Mouse (Mus musculus) adrenal gland, postnatal 10 days (tissue): Measurements from ENCODE around the gene Cd4. TPM values are rescaled to one million over a fixed set of nuclear protein-coding genes. Genes with fewer than 3 reads are reported as not detected.
"Not testable (repeated sequence)": the region's sequence is repeated elsewhere in the genome, so short reads cannot be mapped to it uniquely, and the experiment has no call there.

ENCODE experiments used
- DNase-seq: peaks from one replicate; pipeline ENCODE4 v3.0.0; 2021; ENCODE audit warnings: mixed read lengths
- total RNA-seq, 2 experiments: library from RNA; stranded (reverse); gene quantifications; 2 replicates each; pipeline ENCODE4 v1.2.3; 2021

The Cd4 gene
- total RNA-seq, 2 experiments from 2014 or later = 3.8 to 4.0 TPM

DNA sequence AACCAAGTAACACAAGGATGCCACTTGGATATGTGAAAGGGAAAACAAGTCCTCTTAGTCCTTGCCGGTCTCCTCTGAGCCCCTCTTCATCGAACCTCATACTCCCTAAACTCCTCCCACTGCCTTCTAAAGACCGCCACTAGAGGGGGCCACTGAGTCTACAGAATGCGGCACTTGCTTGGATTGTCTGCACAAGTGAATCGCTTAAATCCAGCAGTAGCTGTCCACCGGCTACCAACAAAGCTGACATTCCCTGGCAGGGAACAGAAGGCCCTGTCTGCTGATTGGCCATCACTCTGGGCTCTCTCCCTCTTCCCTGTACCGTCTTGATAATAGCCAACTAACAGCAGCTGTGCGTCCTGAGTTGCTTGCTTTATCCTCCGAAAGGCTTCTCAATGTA is 40.7 kb downstream of the Cd4 start:
- DNase-seq = peak; percentile 95

- DNase-seq = no peak
Measured at GRCm38 (mm10) chr6:124840241-124841167, 47.5 kb downstream of the Cd4 start, which contains the start of gene Gnb3. TSS of gene Gnb3 (minus strand) at chr6:124840275.

DNA sequence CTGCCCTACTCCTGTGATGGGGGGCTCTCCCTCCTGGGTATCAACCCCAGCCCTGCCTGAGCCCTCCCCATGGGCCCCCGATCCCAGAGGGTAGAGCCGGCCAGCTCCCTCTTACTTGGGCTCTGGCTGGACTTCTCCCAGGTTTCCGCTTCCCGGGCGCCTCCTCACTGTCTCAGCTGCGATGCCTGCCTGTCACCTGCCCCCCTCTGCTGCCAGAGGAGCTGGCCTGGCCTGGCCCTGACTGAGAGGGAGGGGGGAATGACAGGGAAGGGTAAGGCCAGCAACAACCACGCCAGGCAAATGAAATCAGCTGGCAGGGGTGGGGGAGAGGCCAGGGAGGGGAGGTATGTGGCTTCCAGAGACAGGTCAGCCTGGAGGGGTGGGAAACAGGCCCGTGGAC is 48.2 kb downstream of the Cd4 start:
- peak; percentile 48 for DNase-seq

DNA sequence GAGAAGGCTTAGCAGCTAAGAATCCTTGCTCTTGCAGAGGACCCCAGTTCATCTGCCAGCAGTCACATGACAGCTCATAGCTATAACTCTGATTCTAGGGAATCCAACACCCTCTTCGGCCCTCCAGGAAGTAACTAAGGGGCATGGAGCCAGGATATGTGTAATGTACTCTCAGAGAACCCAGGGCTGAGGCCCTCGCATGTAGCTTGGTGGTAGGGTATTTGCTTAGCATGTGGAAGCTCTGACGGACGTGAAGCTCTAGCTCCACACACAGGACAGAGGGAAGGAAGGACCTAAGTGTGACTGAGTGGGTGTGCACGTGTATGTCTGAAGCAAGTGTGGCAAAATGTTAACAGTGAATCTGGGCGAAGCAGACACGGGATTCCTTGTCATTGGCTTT is 51.6 kb downstream of the Cd4 start:
- no peak for DNase-seq

GRCm38 (mm10) chr6:124835531-124835930 is 52.5 kb downstream of the Cd4 start:
- DNase-seq = no peak

GRCm38 (mm10) chr6:124834512-124835081 is 53.4 kb downstream of the Cd4 start:
- no peak for DNase-seq

DNA sequence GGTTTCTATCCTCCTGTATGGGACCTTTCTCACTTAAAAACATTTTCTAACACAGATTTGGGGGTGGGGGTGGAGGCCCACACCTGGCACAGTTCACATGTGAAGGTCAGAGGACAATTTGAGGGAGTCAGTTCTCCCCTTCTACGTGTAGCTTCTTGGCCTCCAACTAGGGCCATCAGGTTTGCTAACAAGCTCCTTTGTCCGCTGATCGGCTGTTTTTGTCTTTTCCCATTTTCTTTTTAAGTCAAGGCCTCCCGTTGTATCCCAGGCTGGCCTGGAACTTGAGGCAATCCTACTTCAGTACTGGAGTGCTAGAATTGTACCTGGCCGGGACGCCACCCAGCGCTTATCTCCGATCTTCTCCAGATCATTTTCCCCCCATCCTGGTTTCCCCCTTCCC is 56.4 kb downstream of the Cd4 start:
- no peak for DNase-seq

- not testable (repeated sequence) for DNase-seq
Measured at GRCm38 (mm10) chr6:124831199-124831598, 56.8 kb downstream of the Cd4 start.

- DNase-seq = peak; percentile 95
Measured at GRCm38 (mm10) chr6:124829799-124830700, 58.0 kb downstream of the Cd4 start.

DNA sequence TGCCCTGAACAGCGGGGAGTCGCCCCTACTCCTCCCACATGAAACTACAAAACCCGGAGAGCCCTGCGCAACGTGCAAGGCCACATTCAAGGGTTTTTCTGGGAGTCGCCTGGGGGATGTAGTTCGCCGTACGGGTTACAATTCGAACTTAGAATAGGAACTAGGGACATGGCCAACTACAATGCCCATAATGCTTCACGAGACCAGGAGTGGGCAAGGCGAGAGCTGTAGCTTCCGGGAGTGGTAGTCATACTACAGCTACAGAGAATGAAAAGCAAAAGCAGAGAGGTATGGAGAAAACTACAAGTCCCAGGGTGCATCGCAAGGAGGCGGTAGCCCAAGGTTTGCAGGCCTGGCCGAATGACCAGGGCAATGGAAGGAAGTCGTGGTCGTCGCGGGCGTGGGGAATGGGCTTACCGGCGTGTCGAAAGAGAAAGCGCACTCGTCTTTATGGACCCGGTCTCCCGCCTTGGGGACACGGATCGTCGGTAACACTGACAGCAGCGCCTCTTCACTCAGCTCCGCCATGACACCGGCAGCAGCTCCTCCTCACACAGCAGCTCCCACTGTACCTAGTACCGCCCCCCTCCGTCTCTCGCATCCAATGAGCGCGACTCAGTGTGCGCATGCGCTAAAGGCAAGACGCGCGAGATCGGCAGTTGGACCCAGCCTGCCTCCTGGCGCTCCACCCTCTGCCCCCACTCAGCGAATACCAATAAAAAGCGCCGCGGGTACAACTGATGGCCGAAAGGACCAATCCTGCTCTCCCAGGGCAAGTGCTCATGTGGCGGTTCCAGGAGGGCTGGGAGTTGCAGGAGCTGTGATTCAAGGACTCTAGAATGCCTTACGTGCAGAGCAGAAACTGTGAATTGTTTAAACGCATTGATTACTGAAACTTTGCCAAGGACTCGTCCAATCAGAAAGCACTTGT is 58.9 kb downstream of the Cd4 start, which contains the start of the genes Usp5 and Cdca3:
Gene Usp5, minus strand, starts transcription at position 617 of the 931 bp plus-strand sequence.
Gene Cdca3, plus strand, starts transcription at position 680 of the 931 bp plus-strand sequence.
- peak; percentile 98 for DNase-seq

DNA sequence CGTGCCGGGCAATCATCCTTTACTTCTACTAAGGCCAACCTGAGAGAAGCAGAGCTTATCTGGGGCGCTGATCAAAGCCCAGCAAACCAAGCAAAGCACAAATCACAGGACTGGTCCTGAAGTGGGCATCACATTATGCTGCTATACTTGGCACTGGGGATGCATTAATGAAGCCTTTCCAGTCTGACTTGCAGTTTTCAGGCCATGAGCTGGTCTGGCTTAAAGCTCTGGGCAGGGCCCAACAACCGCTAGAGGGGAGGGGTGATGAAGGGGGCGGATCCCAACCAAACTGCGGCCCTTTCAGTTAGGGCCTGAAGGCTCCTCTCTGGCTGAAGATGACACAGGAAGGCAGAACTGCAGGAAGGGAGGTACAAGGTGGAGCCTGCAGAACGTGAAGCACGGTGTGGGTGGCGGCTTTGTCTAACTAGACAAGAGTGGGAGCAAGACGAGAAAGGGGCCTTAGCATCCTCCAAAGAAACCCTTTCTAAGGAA is 59.9 kb downstream of the Cd4 start:
- DNase-seq = peak; percentile 71

DNA sequence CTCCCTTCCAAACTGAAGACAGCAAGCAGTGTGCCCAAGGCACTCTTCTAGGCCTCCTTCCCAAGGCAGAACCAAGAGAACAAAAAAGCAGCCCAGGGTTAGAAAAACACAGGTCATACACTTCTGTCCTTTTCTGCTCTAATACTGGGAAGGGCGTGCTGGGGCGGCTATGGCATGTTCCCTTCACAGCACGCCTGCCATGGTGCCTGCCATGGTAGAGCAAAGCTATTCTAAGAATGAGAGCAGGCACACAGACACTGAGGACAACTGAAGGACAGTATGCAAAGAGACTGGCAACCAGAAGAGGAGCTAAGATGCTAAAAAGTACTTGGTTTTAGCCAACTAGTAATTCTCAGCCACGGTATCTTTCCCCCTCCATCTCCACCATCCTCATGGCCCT is 66.0 kb downstream of the Cd4 start:
- DNase-seq = no peak

GRCm38 (mm10) chr6:124820891-124821290 is 67.1 kb downstream of the Cd4 start:
- no peak for DNase-seq

- DNase-seq = no peak
Measured at GRCm38 (mm10) chr6:124817971-124818370, 70.0 kb downstream of the Cd4 start.

DNA sequence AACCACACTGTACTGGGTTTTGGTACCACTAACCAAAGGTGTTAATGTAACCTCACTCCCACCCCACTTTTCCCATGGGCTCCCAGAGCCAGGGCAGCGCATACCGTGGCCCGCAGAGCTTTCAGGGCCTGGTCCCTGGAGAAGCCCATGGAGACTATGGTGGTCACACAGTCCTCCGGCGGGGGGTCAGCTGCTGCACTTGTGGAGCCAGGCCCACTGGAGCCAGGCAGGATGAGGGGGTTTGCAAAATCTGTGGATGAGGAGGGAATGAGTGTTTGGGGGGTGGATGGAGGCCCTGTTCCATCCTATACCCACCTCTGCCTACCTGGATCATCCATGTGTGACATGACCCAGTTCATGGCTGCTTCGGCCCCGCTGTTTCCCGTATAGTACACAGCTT is 70.5 kb downstream of the Cd4 start:
- no peak for DNase-seq

- DNase-seq = no peak
Measured at GRCm38 (mm10) chr6:124817125-124817524, 70.9 kb downstream of the Cd4 start.

DNA sequence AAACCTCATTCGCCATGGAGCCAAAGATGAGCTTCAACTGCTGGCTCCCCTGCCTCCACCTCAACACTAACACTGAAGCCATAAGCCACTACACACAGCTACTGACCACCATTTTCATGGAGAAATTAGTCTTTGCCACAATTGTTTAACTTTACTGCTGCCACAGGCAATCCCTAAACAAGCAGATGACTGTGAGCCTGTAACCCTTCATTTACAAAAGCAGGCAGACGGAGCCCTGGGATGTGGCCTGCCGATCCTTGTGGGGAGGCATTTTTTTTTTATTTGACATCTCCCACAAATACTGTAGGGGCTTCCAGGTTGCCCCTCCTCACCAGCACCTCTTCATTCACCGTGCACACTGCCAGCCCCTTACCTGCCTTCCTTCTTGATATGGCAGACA is 71.4 kb downstream of the Cd4 start:
- no peak for DNase-seq

DNA sequence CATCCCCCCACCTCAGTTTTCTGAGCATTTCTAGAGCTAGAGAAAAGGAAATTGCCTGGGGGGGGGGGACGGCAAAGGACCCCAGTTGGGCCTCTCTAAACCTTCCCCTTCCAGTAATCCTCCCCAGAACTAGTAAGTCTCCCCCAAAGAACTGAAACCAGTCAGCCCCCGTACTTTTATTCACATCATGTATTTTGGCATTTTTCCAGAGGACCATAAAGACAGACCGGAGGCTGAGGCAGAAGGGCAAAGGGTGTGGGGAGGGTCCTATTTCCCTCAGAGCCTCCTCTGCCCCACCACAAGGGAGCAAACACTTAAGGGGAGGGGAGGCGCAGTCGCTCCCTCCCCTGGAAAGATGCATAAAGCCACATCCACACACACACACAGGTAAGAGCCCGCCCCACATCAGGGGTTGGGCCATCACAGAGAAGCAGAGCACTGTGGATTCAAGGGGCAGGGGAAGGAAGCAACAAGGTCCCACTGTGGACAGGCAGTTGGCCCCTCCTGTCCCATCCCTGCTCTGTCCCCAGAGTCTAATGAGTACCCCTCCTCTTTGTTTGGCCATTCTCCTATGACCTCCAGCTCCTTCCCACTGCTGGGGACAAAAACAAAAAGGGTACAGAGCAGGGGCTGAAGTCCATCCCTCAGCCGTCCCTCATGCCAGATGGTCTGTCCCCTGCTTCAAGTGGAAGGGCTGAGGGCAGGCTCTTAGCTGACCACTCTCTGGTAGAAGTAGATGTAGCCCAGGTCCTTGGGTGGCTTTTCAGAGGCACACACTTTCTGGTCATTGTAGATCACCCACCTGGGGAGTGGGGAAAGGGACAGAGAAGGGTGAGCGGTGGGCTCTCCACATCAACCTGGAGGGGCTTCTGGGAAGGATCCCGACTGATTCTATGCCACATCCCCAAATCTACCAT is 72.9 kb downstream of the Cd4 start:
- no peak for DNase-seq
